26 mouse cellular contexts compared by ENCODE assay signal in genomic region chr3:143040666-143041065, GRCm38 (mm10).
DNase-seq lines count a peak whose midpoint lies in the region; ATAC-seq and TF ChIP-seq lines count a peak whose summit lies in the region.
"Had no signal": no experiment of that assay in that cellular context is flagged by ENCODE, and none has a peak within 500 bp of the region (broad histone marks: within the 10 kb centered on the region; RNA-seq: fewer than 3 reads in every experiment).

No protein-coding gene starts in this region.

- no peak overlapping the region for H3K4me3 ChIP-seq in lung, embryonic 14.5 days (ENCODE audit: low read depth, low read length)
- H3K4me3 ChIP-seq in lung, adult 2 months (replicated peaks; ENCODE audit: extremely low read depth, low read depth, low read length) = no peak overlapping the region
- no peak overlapping the region for H3K4me3 ChIP-seq in neural tube, embryonic 15.5 days (replicated peaks)
- H3K4me3 ChIP-seq: embryonic facial prominence, embryonic 10.5 days; forebrain, embryonic 10.5 days; heart, adult 2 months; kidney, embryonic 15.5 days; limb, embryonic 13.5 days; liver, embryonic 12.5 days; midbrain, embryonic 12.5 days; neural tube, embryonic 12.5 days had no signal

- WGBS in lung, embryonic 14.5 days = 81% methylated on average over 3 of the region's 3 CpGs
- 79% methylated on average over 3 of the region's 3 CpGs for WGBS in lung, adult 2 months
- WGBS in neural tube, embryonic 15.5 days = 83% methylated on average over 3 of the region's 3 CpGs

- H3K36me3 ChIP-seq in lung, embryonic 14.5 days (ENCODE audit: insufficient read depth) = no peaks in the 10 kb centered on the region
- H3K36me3 ChIP-seq in neural tube, embryonic 15.5 days = no peaks in the 10 kb centered on the region
- H3K36me3 ChIP-seq: embryonic facial prominence, embryonic 10.5 days; forebrain, embryonic 10.5 days; kidney, embryonic 15.5 days; limb, embryonic 13.5 days; liver, embryonic 12.5 days; midbrain, embryonic 12.5 days; neural tube, embryonic 12.5 days had no signal

- H3K27me3 ChIP-seq in lung, embryonic 14.5 days (ENCODE audit: insufficient read depth, low read length) = no peaks in the 10 kb centered on the region
- no peaks in the 10 kb centered on the region for H3K27me3 ChIP-seq in neural tube, embryonic 15.5 days (replicated peaks)
- H3K27me3 ChIP-seq: kidney, embryonic 15.5 days; limb, embryonic 13.5 days; liver, embryonic 12.5 days; midbrain, embryonic 12.5 days; neural tube, embryonic 12.5 days had no signal

- no peak for TF ChIP-seq CTCF in lung, embryonic 14.5 days (IDR thresholded peaks at IDR 0.05; ENCODE audit: low read depth)
- TF ChIP-seq CTCF in lung, adult 2 months (IDR thresholded peaks at IDR 0.05; ENCODE audit: insufficient read depth, low read length) = no peak

- no peak overlapping the region for H3K4me2 ChIP-seq in lung, embryonic 14.5 days
- H3K4me2 ChIP-seq in neural tube, embryonic 15.5 days = no peak overlapping the region
- H3K4me2 ChIP-seq: kidney, embryonic 15.5 days; limb, embryonic 13.5 days; liver, embryonic 12.5 days; midbrain, embryonic 12.5 days; neural tube, embryonic 12.5 days had no signal

- no peaks in the 10 kb centered on the region for H3K9me3 ChIP-seq in lung, embryonic 14.5 days (ENCODE audit: low read depth, low read length)
- no peaks in the 10 kb centered on the region for H3K9me3 ChIP-seq in neural tube, embryonic 15.5 days (replicated peaks)
- H3K9me3 ChIP-seq: embryonic facial prominence, embryonic 10.5 days; forebrain, embryonic 10.5 days; kidney, embryonic 15.5 days; limb, embryonic 13.5 days; liver, embryonic 12.5 days; midbrain, embryonic 12.5 days; neural tube, embryonic 12.5 days had no signal

- DNase-seq in lung, embryonic 14.5 days = peak; percentile 44
- no peak for DNase-seq in lung, adult 2 months
- peak; percentile 55 for DNase-seq in adipocyte (ENCODE audit: low spot score)
- peak; percentile 51 for DNase-seq in lung, postnatal 10 days
- DNase-seq in natural killer cell, adult 2 months (ENCODE audit: low spot score in 2 of 2) = no peak
- no peak for DNase-seq in urinary bladder, adult 18-20 months (ENCODE audit: low spot score in 2 of 2)
- DNase-seq: adrenal gland, adult 2 months; cerebellum, adult 11-12 months; gastrocnemius, postnatal 14 days; heart, adult 2 months; heart, postnatal 36 days; kidney, postnatal 36 days; layer of hippocampus, postnatal 36 days; thymus, postnatal 25 days had no signal

- no peak overlapping the region for H3K27ac ChIP-seq in lung, embryonic 14.5 days (ENCODE audit: low read depth)
- H3K27ac ChIP-seq in neural tube, embryonic 15.5 days (replicated peaks) = no peak overlapping the region
- H3K27ac ChIP-seq: embryonic facial prominence, embryonic 10.5 days; forebrain, embryonic 10.5 days; heart, adult 2 months; kidney, embryonic 15.5 days; limb, embryonic 13.5 days; liver, embryonic 12.5 days; midbrain, embryonic 12.5 days; neural tube, embryonic 12.5 days had no signal

- no peak overlapping the region for H3K9ac ChIP-seq in lung, embryonic 14.5 days
- H3K9ac ChIP-seq in neural tube, embryonic 15.5 days (replicated peaks) = no peak overlapping the region
- H3K9ac ChIP-seq: kidney, embryonic 15.5 days; limb, embryonic 13.5 days; liver, embryonic 12.5 days; midbrain, embryonic 12.5 days; neural tube, embryonic 12.5 days had no signal

- ATAC-seq in lung, embryonic 14.5 days (ENCODE audit: insufficient read depth) = no peak
- peak; percentile 62 for ATAC-seq in megakaryocyte progenitor cell, adult 5-6 weeks (replicated peaks; ENCODE audit: poor library complexity)
- ATAC-seq in neural tube, embryonic 15.5 days (ENCODE audit: low FRiP score) = no peak
- ATAC-seq: forebrain, embryonic 16.5 days; hindbrain, embryonic 16.5 days; intestine, embryonic 16.5 days; liver, embryonic 12.5 days had no signal

- TF ChIP-seq POLR2A in lung, adult 2 months (IDR thresholded peaks at IDR 0.05; ENCODE audit: borderline replicate concordance, extremely low read depth, low read depth, low read length) = no peak

- no peaks in the 10 kb centered on the region for H3K4me1 ChIP-seq in lung, embryonic 14.5 days (ENCODE audit: insufficient read depth)
- no peaks in the 10 kb centered on the region for H3K4me1 ChIP-seq in lung, adult 2 months (ENCODE audit: control insufficient read depth, insufficient read depth, low read length)
- H3K4me1 ChIP-seq in neural tube, embryonic 15.5 days = no peaks in the 10 kb centered on the region
- H3K4me1 ChIP-seq: embryonic facial prominence, embryonic 10.5 days; forebrain, embryonic 10.5 days; kidney, embryonic 15.5 days; limb, embryonic 13.5 days; liver, embryonic 12.5 days; midbrain, embryonic 12.5 days; neural tube, embryonic 12.5 days had no signal

Comparison
In these comparisons a context has a peak if more than half of its experiments do, and no peak if none do; other contexts are left out.
1. DNase-seq: peak in lung, embryonic 14.5 days (single experiment), adipocyte (single experiment) and lung, postnatal 10 days (single experiment); none in lung, adult 2 months (single experiment), natural killer cell, adult 2 months (0 of 2) and urinary bladder, adult 18-20 months (0 of 2).